Mouse (Mus musculus): ENCODE measurements around the gene Abcg1. TPM values are rescaled to one million over a fixed set of nuclear protein-coding genes. Genes with fewer than 3 reads are reported as not detected.

The Abcg1 gene
- total and polyA plus RNA-seq, 3 experiments, result 2.2 to 4.6 (median 2.2) TPM

DNA sequence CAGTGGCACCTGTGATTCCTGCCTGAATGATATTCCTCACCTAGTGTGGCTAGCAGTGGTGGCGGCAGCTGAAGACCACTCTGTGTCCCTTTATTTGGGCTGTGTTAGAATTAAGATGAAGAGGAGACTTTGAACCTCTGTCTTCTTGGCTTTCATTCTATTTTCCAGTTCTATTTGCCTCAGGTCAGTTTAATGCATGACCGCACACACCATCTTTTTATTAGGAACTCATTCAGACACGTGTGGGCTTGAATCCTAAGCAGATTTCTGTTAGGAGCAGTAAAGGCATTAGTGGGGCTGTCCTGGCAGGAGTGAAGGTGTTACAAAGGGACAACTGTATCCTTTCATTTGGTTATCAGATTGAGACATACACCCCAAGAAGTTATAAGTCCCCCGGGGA is 102.8 kb downstream of the Abcg1 start:
- H3K9me3 ChIP-seq (replicated peaks; ENCODE audit: low read length), result peaks cover 15% of the 10 kb centered on the region

DNA sequence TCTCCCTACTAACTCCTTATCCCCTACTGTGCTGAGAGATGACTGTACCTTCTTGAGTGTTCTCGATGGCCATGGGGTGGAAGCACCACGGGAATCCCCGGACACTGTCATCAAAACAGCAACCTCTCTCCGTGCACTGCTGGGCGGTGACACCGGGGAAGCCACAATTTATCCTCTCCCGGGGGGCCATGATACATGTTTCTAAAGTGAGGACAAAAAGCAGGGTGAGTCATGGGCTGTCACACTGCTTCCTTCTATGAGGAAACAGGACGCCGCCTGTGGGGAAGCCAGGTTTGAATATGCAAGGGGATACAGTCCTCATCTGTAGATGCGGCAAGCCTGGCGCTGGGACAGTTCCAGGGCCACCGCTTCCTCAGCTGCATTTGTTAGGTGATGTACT is 105.1 kb downstream of the Abcg1 start:
- peaks cover 37 to 60% of the 10 kb centered on the region in 2 experiments for H3K4me1 ChIP-seq (ENCODE audit: control insufficient read depth in 1 of 2, insufficient read depth in 2 of 2)
- H3K27me3 ChIP-seq (replicated peaks), result peaks cover 26% of the 10 kb centered on the region
- no peaks in the 10 kb centered on the region for H3K79me2 ChIP-seq (replicated peaks; ENCODE audit: control insufficient read depth, extremely low read depth, insufficient read depth, poor library complexity, severe bottlenecking)
- dilution Hi-C loops (cut with MboI; ENCODE audit: extremely low pct_ligation_motif_present, extremely low pct_unique_long_range_greater_than_20kb, low sequenced_read_pairs), result no loop called here
- no peak overlapping the region for H3K27ac ChIP-seq (ENCODE audit: insufficient read depth, low read depth)
- H3K9me3 ChIP-seq (replicated peaks; ENCODE audit: low read length), result peaks cover 15% of the 10 kb centered on the region
- H3K4me2 ChIP-seq (ENCODE audit: insufficient read depth, low read depth, poor library complexity, severe bottlenecking), result no peak overlapping the region
- no peak overlapping the region for H3K4me3 ChIP-seq (replicated peaks in 1 of 3; ENCODE audit: low read depth in 2 of 3, low read length in 2 of 3, poor library complexity in 1 of 3)
- H3K9ac ChIP-seq (ENCODE audit: insufficient read depth, low read depth), result no peak overlapping the region
- DNase-seq (ENCODE audit: extremely low read depth), result peak; percentile 72
- H3K36me3 ChIP-seq (replicated peaks in 1 of 2; ENCODE audit: control insufficient read depth in 1 of 2, insufficient read depth in 1 of 2, low read length in 1 of 2), result no peaks in the 10 kb centered on the region
- in situ Hi-C loops (cut with MboI; ENCODE audit: low pct_ligation_motif_present, low pct_unique_long_range_greater_than_20kb, low sequenced_read_pairs), result no loop called here
- peak; percentile 38; the same call in 1 of the 2 replicates for TF ChIP-seq ELF1 (IDR thresholded peaks at IDR 0.05; ENCODE audit: low read depth, low read length)
- TF ChIP-seq TBP (conservative IDR thresholded peaks at IDR 0.05; ENCODE audit: low read depth, low read length), result no peak
- 0 out of 2 replicates have a peak, but pooled peaks have one; percentile 6 for TF ChIP-seq JUN (IDR thresholded peaks at IDR 0.05; ENCODE audit: insufficient read depth, low read depth, low read length)
- peak; percentile 69 for TF ChIP-seq BHLHE40 (IDR thresholded peaks at IDR 0.05; ENCODE audit: low read depth, low read length)
- no peak for TF ChIP-seq UBTF (IDR thresholded peaks at IDR 0.05; ENCODE audit: low read depth, low read length)
- TF ChIP-seq ETS1 (conservative IDR thresholded peaks at IDR 0.05; ENCODE audit: low read depth, low read length), result peak; percentile 96
- TF ChIP-seq POLR2A (IDR thresholded peaks at IDR 0.05; ENCODE audit: low read depth, low read length), result no peak
- TF ChIP-seq MAFK (IDR thresholded peaks at IDR 0.05; ENCODE audit: insufficient replicate concordance, low read length), result no peak
- no peak for TF ChIP-seq PAX5 (IDR thresholded peaks at IDR 0.05; ENCODE audit: low read length)
- TF ChIP-seq POLR2AphosphoS2 (IDR thresholded peaks at IDR 0.05; ENCODE audit: low read depth, low read length), result no peak
- TF ChIP-seq USF2 (conservative IDR thresholded peaks at IDR 0.05; ENCODE audit: low read depth, low read length), result no peak
- no peak for TF ChIP-seq ZKSCAN1 (IDR thresholded peaks at IDR 0.05; ENCODE audit: borderline replicate concordance, low read depth, low read length)
- TF ChIP-seq SIN3A (IDR thresholded peaks at IDR 0.05; ENCODE audit: low read length), result 0 out of 2 replicates have a peak, but pooled peaks have one; percentile 41
- TF ChIP-seq KAT2A (IDR thresholded peaks at IDR 0.05; ENCODE audit: insufficient replicate concordance, low read length), result no peak
- TF ChIP-seq JUND (conservative IDR thresholded peaks at IDR 0.05; ENCODE audit: low read depth, low read length), result no peak
- TF ChIP-seq EP300 (IDR thresholded peaks at IDR 0.05; ENCODE audit: low read length), result peak; percentile 41; the same call in 1 of the 2 replicates
- TF ChIP-seq CHD1 (IDR thresholded peaks at IDR 0.05; ENCODE audit: low read depth, low read length), result no peak
- no peak for TF ChIP-seq RAD21 (IDR thresholded peaks at IDR 0.05; ENCODE audit: low read depth, low read length)
- peak; percentile 52; the same call in 1 of the 2 replicates for TF ChIP-seq MXI1 (IDR thresholded peaks at IDR 0.05; ENCODE audit: low read depth, low read length)
- no peak for TF ChIP-seq ZNF384 (IDR thresholded peaks at IDR 0.05; ENCODE audit: low read depth, low read length)
- TF ChIP-seq CTCF (conservative IDR thresholded peaks at IDR 0.05 in 1 of 2, IDR thresholded peaks at IDR 0.05 in 1 of 2; ENCODE audit: low read depth in 2 of 2, low read length in 2 of 2), result no peak
- TF ChIP-seq GABPA (IDR thresholded peaks at IDR 0.05; ENCODE audit: insufficient replicate concordance, low read depth, low read length), result no peak
- TF ChIP-seq HCFC1 (IDR thresholded peaks at IDR 0.05; ENCODE audit: low read depth, low read length), result no peak
- TF ChIP-seq NRF1 (IDR thresholded peaks at IDR 0.05; ENCODE audit: low read depth, low read length), result no peak
- 0 out of 2 replicates have a peak, but pooled peaks have one; percentile 59 for TF ChIP-seq MAZ (IDR thresholded peaks at IDR 0.05; ENCODE audit: low read depth, low read length)
- no peak for TF ChIP-seq MAX (IDR thresholded peaks at IDR 0.05; ENCODE audit: low read length)
- peak; percentile 60 for TF ChIP-seq IRF4 (IDR thresholded peaks at IDR 0.05; ENCODE audit: low read depth, low read length)
- TF ChIP-seq E2F4 (IDR thresholded peaks at IDR 0.05; ENCODE audit: insufficient replicate concordance, low read depth, low read length), result no peak
- no peak for TF ChIP-seq USF1 (IDR thresholded peaks at IDR 0.05; ENCODE audit: low read depth, low read length)
- TF ChIP-seq CHD2 (IDR thresholded peaks at IDR 0.05; ENCODE audit: low read length), result no peak

More for the DNA sequence above, 102.8 kb downstream of the Abcg1 start:
- H3K79me2 ChIP-seq (replicated peaks; ENCODE audit: control insufficient read depth, extremely low read depth, insufficient read depth, poor library complexity, severe bottlenecking), result no peaks in the 10 kb centered on the region
- H3K27me3 ChIP-seq (replicated peaks), result peaks cover 18% of the 10 kb centered on the region
- H3K4me3 ChIP-seq (replicated peaks in 1 of 3; ENCODE audit: low read depth in 2 of 3, low read length in 2 of 3, poor library complexity in 1 of 3), result no peak overlapping the region
- peaks cover 30 to 37% of the 10 kb centered on the region in 2 experiments for H3K4me1 ChIP-seq (ENCODE audit: control insufficient read depth in 1 of 2, insufficient read depth in 2 of 2)
- no peak for DNase-seq (ENCODE audit: extremely low read depth)
- in situ Hi-C loops (cut with MboI; ENCODE audit: low pct_ligation_motif_present, low pct_unique_long_range_greater_than_20kb, low sequenced_read_pairs) (no loop called here), dilution Hi-C loops (cut with MboI; ENCODE audit: extremely low pct_ligation_motif_present, extremely low pct_unique_long_range_greater_than_20kb, low sequenced_read_pairs) (no loop called here)
- no peak overlapping the region for H3K4me2 ChIP-seq (ENCODE audit: insufficient read depth, low read depth, poor library complexity, severe bottlenecking)
- TF ChIP-seq TBP (conservative IDR thresholded peaks at IDR 0.05; ENCODE audit: low read depth, low read length) (no peak), ZMIZ1 (IDR thresholded peaks at IDR 0.05; ENCODE audit: low read depth, low read length) (no peak), BHLHE40 (IDR thresholded peaks at IDR 0.05; ENCODE audit: low read depth, low read length) (no peak), RCOR1 (conservative IDR thresholded peaks at IDR 0.05; ENCODE audit: low read depth, low read length) (no peak), MYC (IDR thresholded peaks at IDR 0.05; ENCODE audit: low read depth, low read length) (no peak), E2F4 (IDR thresholded peaks at IDR 0.05; ENCODE audit: insufficient replicate concordance, low read depth, low read length) (no peak), CHD1 (IDR thresholded peaks at IDR 0.05; ENCODE audit: low read depth, low read length) (no peak), POLR2AphosphoS2 (IDR thresholded peaks at IDR 0.05; ENCODE audit: low read depth, low read length) (no peak), ZKSCAN1 (IDR thresholded peaks at IDR 0.05; ENCODE audit: borderline replicate concordance, low read depth, low read length) (no peak), HCFC1 (IDR thresholded peaks at IDR 0.05; ENCODE audit: low read depth, low read length) (no peak), ELF1 (IDR thresholded peaks at IDR 0.05; ENCODE audit: low read depth, low read length) (no peak)
- no peak overlapping the region for H3K9ac ChIP-seq (ENCODE audit: insufficient read depth, low read depth)
- H3K27ac ChIP-seq (ENCODE audit: insufficient read depth, low read depth), result no peak overlapping the region
- no peaks in the 10 kb centered on the region for H3K36me3 ChIP-seq (replicated peaks in 1 of 2; ENCODE audit: control insufficient read depth in 1 of 2, insufficient read depth in 1 of 2, low read length in 1 of 2)

All from CH12.LX (cell line).